Mouse (Mus musculus) forebrain, embryonic 16.5 days (tissue): Measurements from ENCODE around the gene Robo3. TPM values are rescaled to one million over a fixed set of nuclear protein-coding genes. Genes with fewer than 3 reads are reported as not detected.

Source experiments
- ATAC-seq: fragments of 200-750 bp; cut with Nextera tagmentation; 2 replicates; pipeline ENCODE4 v1.8.0; 2017; ENCODE audit warnings: mild to moderate bottlenecking, moderate library complexity
- H3K27ac ChIP-seq: fragments of 300-500 bp; sonication (generic); 2 replicates; pipeline ENCODE4 v1.5.1; 2014; ENCODE audit warnings: low read length, control low read depth
- H3K27me3 ChIP-seq: fragments of 300-500 bp; sonication (generic); replicated peaks from 2 replicates; pipeline ENCODE4 v1.6.1; 2014; ENCODE audit warnings: low read length; ENCODE audit not compliant: control insufficient read depth, insufficient read depth
- H3K36me3 ChIP-seq: fragments of 300-500 bp; sonication (generic); 2 replicates; pipeline ENCODE4 v1.6.1; 2014; ENCODE audit not compliant: control insufficient read depth, insufficient read depth
- H3K4me1 ChIP-seq: fragments of 300-500 bp; sonication (generic); replicated peaks from 2 replicates; pipeline ENCODE4 v1.6.1; 2014; ENCODE audit warnings: low read length; ENCODE audit not compliant: control insufficient read depth, insufficient read depth
- H3K4me2 ChIP-seq: fragments of 300-500 bp; sonication (generic); 2 replicates; pipeline ENCODE4 v1.6.1; 2014; ENCODE audit warnings: mild to moderate bottlenecking, low read length, control low read depth
- H3K4me3 ChIP-seq: fragments of 300-500 bp; sonication (generic); replicated peaks from 2 replicates; pipeline ENCODE4 v1.5.1; 2014; ENCODE audit warnings: mild to moderate bottlenecking, low read length, control low read depth
- H3K9ac ChIP-seq: fragments of 300-500 bp; sonication (generic); replicated peaks from 2 replicates; pipeline ENCODE4 v1.6.1; 2014; ENCODE audit warnings: low read depth, low read length, control low read depth
- H3K9me3 ChIP-seq: fragments of 300-500 bp; sonication (generic); 2 replicates; pipeline ENCODE4 v1.6.1; 2016; ENCODE audit warnings: low read length; ENCODE audit not compliant: control insufficient read depth
- whole genome bisulfite sequencing: fragments of 180-500 bp; shearing (Covaris S2); extraction: QIAGEN DNeasy Blood & Tissue Kit; methylation state at CpG from one replicate; pipeline ENCODE4 v1.1.7; 2014; 5-methylcytosine and 5-hydroxymethylcytosine counted together
- polyA plus RNA-seq: library from polyadenylated mRNA; unstranded; fragments of >200 nt; fragmentation: Nextera tagmentation; extraction: Ambion mirVana; gene quantifications from 2 replicates; pipeline ENCODE4 v1.2.1, GENCODE M21; 2015

Robo3 gene
- polyA plus RNA-seq, 1 experiment from 2014 or later, result 3.3 TPM

GRCm38 (mm10) chr9:37456481-37456910, 23.4 kb upstream of the Robo3 start:
- Histone ChIP-seq H3K4me3 (peak overlapping the region; percentile 42), H3K27ac (peak overlapping the region; percentile 68), H3K9ac (peak overlapping the region; percentile 61), H3K27me3 (peaks cover 1% of the 10 kb centered on the region; the same call in 1 of the 2 replicates), H3K36me3 (no peaks in the 10 kb centered on the region), H3K4me1 (peaks cover 70% of the 10 kb centered on the region), H3K4me2 (peak overlapping the region; percentile 64), H3K9me3 (no peaks in the 10 kb centered on the region)
- ATAC-seq, result peak; percentile 84
- under 1% methylated on average over 20 of the region's 20 CpGs for WGBS

DNA sequence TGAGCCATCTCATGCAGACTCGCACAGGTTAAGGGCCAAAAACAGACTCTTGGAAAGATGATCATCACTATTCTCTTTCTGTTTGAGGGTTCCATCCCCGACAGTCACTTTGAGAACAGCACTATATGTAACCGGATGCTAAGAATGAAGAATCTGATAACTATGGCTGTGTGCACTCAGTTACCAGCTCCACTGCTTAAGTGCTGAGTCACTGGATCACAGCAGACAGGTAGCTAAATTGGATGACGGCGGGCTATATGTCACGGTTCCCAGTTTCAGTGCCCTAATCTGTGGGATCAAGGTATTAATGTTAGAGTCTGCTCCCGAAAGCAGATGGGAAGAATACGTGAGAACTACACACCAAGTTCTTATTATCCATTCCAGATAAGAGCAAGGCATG, 22.8 kb upstream of the Robo3 start:
- peak overlapping the region; percentile 68; the same call in 1 of the 2 replicates for H3K27ac ChIP-seq
- H3K4me3 ChIP-seq, result no peak overlapping the region
- H3K27me3 ChIP-seq, result no peaks in the 10 kb centered on the region; the same call in 1 of the 2 replicates
- ATAC-seq, result no peak
- 5% methylated on average over 8 of the region's 8 CpGs for WGBS
- H3K4me1 ChIP-seq, result peaks cover 68% of the 10 kb centered on the region
- no peaks in the 10 kb centered on the region for H3K9me3 ChIP-seq
- H3K9ac ChIP-seq, result no peak overlapping the region
- no peaks in the 10 kb centered on the region for H3K36me3 ChIP-seq
- H3K4me2 ChIP-seq, result peak overlapping the region; percentile 64

GRCm38 (mm10) chr9:37454991-37455390, 21.9 kb upstream of the Robo3 start:
- Histone ChIP-seq H3K36me3 (no peaks in the 10 kb centered on the region), H3K27me3 (no peaks in the 10 kb centered on the region; the same call in 1 of the 2 replicates), H3K4me2 (no peak overlapping the region), H3K4me1 (peaks cover 63% of the 10 kb centered on the region), H3K4me3 (no peak overlapping the region), H3K27ac (0 out of 2 replicates have a peak overlapping the region, but pooled peaks have one; percentile 3), H3K9ac (no peak overlapping the region), H3K9me3 (no peaks in the 10 kb centered on the region)
- whole genome bisulfite sequencing, result 0% methylated on average over 3 of the region's 3 CpGs
- peak; percentile 21 for ATAC-seq

GRCm38 (mm10) chr9:37454011-37454492, 21.0 kb upstream of the Robo3 start:
- 5% methylated on average over 6 of the region's 6 CpGs for WGBS
- peak; percentile 72 for ATAC-seq
- Histone ChIP-seq H3K27ac (peak overlapping the region; percentile 60), H3K4me3 (no peak overlapping the region), H3K4me1 (peaks cover 58% of the 10 kb centered on the region), H3K4me2 (no peak overlapping the region), H3K9ac (no peak overlapping the region), H3K9me3 (no peaks in the 10 kb centered on the region), H3K27me3 (no peaks in the 10 kb centered on the region; the same call in 1 of the 2 replicates), H3K36me3 (no peaks in the 10 kb centered on the region)

GRCm38 (mm10) chr9:37453328-37453727, 20.3 kb upstream of the Robo3 start:
- H3K4me2 ChIP-seq, result no peak overlapping the region
- 29% methylated on average over 4 of the region's 4 CpGs for WGBS
- no peak overlapping the region for H3K27ac ChIP-seq
- H3K27me3 ChIP-seq, result no peaks in the 10 kb centered on the region; the same call in 1 of the 2 replicates
- H3K4me1 ChIP-seq, result peaks cover 52% of the 10 kb centered on the region
- H3K9me3 ChIP-seq, result no peaks in the 10 kb centered on the region
- no peak overlapping the region for H3K4me3 ChIP-seq
- H3K9ac ChIP-seq, result no peak overlapping the region
- H3K36me3 ChIP-seq, result no peaks in the 10 kb centered on the region
- no peak for ATAC-seq

DNA sequence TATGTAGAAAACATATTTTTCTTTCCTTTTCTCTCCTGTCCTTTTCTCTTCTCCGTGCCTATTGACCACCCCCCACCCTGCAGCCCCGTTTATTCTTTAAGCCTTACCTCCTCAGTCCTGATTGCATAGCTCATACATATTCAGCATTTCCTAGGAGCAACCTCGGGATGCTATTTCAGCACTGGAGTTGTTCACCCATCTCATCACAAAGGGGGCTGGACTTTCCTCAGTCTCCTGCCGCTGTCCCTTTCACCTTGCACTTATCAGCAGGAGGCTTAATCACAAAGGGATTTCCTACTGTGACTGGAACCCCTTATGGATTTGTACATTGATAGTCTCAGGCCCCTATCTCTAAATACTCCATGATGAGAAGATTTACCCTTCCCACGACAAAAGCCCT, 19.4 kb upstream of the Robo3 start:
- no peak for ATAC-seq
- H3K27ac ChIP-seq, result no peak overlapping the region
- no peaks in the 10 kb centered on the region for H3K27me3 ChIP-seq
- under 1% methylated on average over 5 of the region's 5 CpGs for WGBS
- no peaks in the 10 kb centered on the region for H3K36me3 ChIP-seq
- peaks cover 46% of the 10 kb centered on the region for H3K4me1 ChIP-seq
- no peak overlapping the region for H3K4me2 ChIP-seq
- H3K9me3 ChIP-seq, result no peaks in the 10 kb centered on the region
- no peak overlapping the region for H3K9ac ChIP-seq
- H3K4me3 ChIP-seq, result no peak overlapping the region

DNA sequence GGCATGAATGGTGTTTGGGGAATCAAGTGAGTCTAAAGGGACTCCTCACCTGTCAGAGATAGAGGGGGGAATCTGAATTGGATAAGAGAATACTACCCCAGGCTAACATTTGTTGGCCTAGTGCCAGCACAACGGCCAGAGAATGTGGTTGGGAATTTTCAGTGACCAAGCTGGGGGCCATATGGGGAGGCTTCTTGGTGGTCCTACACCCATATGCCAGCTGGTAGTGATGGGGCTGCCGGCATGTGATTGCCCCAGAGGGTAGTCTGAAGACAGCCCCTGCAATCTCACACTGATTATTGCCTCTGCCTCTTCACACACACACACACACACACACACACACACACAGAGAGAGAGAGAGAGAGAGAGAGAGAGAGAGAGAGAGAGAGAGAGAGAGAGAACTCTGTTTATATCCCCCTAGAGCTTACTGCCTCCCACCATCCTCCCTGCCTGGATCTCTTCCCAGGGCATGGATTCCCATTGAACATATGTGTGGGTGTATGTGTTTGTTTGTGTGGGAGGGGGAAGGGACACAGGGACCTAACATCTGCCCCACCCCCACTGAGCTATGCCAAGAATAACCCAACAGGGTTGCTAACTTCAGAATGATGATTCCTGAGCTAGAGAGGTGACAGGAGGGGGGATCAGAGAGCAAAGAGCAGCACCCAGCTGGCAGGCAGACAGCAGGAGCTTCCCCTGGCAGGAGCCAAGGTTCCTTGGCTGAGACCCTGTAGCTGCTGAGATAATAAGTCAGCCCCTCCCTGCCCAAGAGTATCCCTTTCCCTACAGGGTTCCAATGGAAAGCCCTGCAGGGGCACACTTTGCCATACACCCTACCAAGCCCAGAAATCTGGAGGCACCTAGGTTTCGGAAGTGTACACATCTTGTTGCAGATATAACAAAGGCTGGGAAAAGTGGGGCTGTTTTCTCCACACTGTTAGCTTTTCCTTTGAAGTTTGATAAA, 5.0 kb upstream of the Robo3 start:
- peak; percentile 85 for ATAC-seq
- H3K4me1 ChIP-seq, result peaks cover 19% of the 10 kb centered on the region
- H3K4me2 ChIP-seq, result no peak overlapping the region
- WGBS, result 35% methylated on average over 3 of the region's 3 CpGs
- H3K36me3 ChIP-seq, result no peaks in the 10 kb centered on the region
- peaks cover 26% of the 10 kb centered on the region for H3K27me3 ChIP-seq
- H3K9ac ChIP-seq, result no peak overlapping the region
- peak overlapping the region; percentile 5; the same call in 1 of the 2 replicates for H3K27ac ChIP-seq
- H3K9me3 ChIP-seq, result no peaks in the 10 kb centered on the region
- H3K4me3 ChIP-seq, result no peak overlapping the region

DNA sequence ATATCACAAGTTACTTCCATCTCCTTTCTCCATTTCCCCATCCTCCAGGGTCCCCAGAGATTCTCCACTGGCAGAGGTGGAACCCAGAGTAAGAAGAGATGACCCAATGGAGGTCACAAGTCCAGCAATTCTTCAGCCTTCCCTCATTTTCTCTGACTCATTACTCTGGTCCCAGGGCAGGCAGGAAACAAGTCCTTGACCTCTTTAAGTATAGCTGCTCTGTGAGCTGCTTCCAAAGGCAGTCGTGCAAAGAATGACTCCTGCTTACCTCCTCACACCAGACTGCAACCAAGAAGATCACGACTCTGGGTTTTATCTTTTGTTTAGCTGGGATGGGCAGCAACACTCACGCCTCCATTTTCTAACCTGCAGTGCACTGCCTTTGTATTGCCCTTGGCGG, 2.6 kb upstream of the Robo3 start:
- no peaks in the 10 kb centered on the region for H3K36me3 ChIP-seq
- peaks cover 34% of the 10 kb centered on the region for H3K4me1 ChIP-seq
- no peak overlapping the region for H3K4me2 ChIP-seq
- WGBS, result 15% methylated on average over 4 of the region's 4 CpGs
- H3K9me3 ChIP-seq, result no peaks in the 10 kb centered on the region
- no peak overlapping the region for H3K9ac ChIP-seq
- H3K27ac ChIP-seq, result no peak overlapping the region
- H3K4me3 ChIP-seq, result no peak overlapping the region
- no peak for ATAC-seq
- H3K27me3 ChIP-seq, result peaks cover 41% of the 10 kb centered on the region

DNA sequence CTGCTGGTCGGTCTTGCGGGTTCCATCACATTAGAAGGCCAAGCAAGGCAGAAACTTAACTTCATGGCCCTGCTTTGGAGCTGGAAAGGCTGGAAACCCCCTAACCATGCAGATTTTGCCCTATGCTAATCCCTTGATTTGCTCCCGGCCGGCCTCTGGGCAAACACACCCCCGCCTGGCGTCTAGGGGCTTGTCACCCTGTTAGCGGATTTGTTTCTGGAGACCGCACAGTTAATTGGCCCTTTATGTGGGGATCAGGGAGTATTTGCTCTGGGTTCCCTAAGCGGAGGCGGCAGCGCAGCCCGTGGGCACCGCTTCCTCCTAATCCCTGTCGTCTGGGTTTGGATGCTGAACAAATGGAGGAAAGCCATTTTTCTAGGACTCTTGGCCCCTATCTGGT, 1.9 kb upstream of the Robo3 start:
- Histone ChIP-seq H3K4me1 (peaks cover 34% of the 10 kb centered on the region), H3K27ac (no peak overlapping the region), H3K9me3 (no peaks in the 10 kb centered on the region), H3K36me3 (no peaks in the 10 kb centered on the region), H3K4me2 (no peak overlapping the region), H3K27me3 (peaks cover 41% of the 10 kb centered on the region), H3K4me3 (no peak overlapping the region), H3K9ac (0 out of 2 replicates have a peak overlapping the region, but pooled peaks have one; percentile 6)
- ATAC-seq, result no peak
- 2% methylated on average over 14 of the region's 14 CpGs for WGBS
